Mouse (Mus musculus) brain, embryonic 14.5 days (tissue): ENCODE results near the gene Csmd2.

ENCODE experiments used
- CTCF ChIP-seq: fragments of 200-500 bp; IDR thresholded peaks from 2 replicates; pipeline ENCODE4 v1.5.1; 2012; ENCODE audit warnings: inconsistent platforms, mild to moderate bottlenecking, moderate library complexity, borderline replicate concordance; ENCODE audit not compliant: insufficient read depth, insufficient read length; ENCODE audit errors: extremely low read depth
- POLR2A ChIP-seq: fragments of 200-500 bp; IDR thresholded peaks from 2 replicates; pipeline ENCODE4 v1.6.1; 2012; ENCODE audit warnings: mild to moderate bottlenecking, inconsistent platforms, borderline replicate concordance; ENCODE audit not compliant: poor library complexity, insufficient read depth, insufficient read length, severe bottlenecking; ENCODE audit errors: extremely low read depth

DNA sequence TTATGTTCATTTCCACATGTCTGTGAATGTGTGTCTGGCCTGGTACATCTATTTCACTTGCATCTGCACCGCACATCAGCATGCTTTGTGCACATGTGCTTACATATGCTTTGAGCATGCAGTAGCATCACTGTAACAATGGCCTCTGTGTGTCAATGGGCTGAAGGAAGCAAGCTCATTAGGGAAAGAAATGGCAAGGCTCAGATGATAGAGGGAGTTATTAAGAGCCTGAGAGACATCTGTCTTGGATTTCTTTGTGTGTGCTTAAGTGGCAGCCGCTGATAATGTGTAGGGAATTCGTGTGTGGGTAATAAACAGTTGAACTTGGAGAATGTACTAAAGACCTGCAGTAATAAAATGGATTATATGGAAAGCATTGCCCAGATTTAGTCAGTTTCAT lies 413.9 kb downstream of the Csmd2 start:
- no peak for TF ChIP-seq CTCF
- TF ChIP-seq POLR2A: no peak
